Mouse (Mus musculus): ENCODE measurements around the gene Syngr2. TPM values are rescaled to one million over a fixed set of nuclear protein-coding genes. Genes with fewer than 3 reads are reported as not detected.
A peak's percentile ranks its signal among the peaks of the same experiment; 100 is the strongest.
"Not testable (repeated sequence)": the region's sequence is repeated elsewhere in the genome, so short reads cannot be mapped to it uniquely, and the experiment has no call there.

Syngr2 gene
- total RNA-seq, 4 experiments from 2014 or later: 123 to 137 (median 131) TPM

- DNase-seq (ENCODE audit: low spot score): not testable (repeated sequence)
Measured at GRCm38 (mm10) chr11:117833509-117833908, 24.0 kb downstream of the Syngr2 start.

- no peak for DNase-seq (ENCODE audit: low spot score)
Measured at GRCm38 (mm10) chr11:117834086-117834485, 24.6 kb downstream of the Syngr2 start.

- DNase-seq (ENCODE audit: low spot score): no peak
Measured at GRCm38 (mm10) chr11:117836306-117836705, 26.8 kb downstream of the Syngr2 start.

- DNase-seq (ENCODE audit: low spot score): no peak
Measured at GRCm38 (mm10) chr11:117838572-117838971, 29.1 kb downstream of the Syngr2 start.

- DNase-seq (ENCODE audit: low spot score): no peak
Measured at GRCm38 (mm10) chr11:117839021-117839420, 29.6 kb downstream of the Syngr2 start.

- DNase-seq (ENCODE audit: low spot score): no peak
Measured at GRCm38 (mm10) chr11:117840910-117841309, 31.4 kb downstream of the Syngr2 start.

- no peak for DNase-seq (ENCODE audit: low spot score)
Measured at GRCm38 (mm10) chr11:117843434-117843833, 34.0 kb downstream of the Syngr2 start.

GRCm38 (mm10) chr11:117844997-117845396 is 35.5 kb downstream of the Syngr2 start:
- DNase-seq (ENCODE audit: low spot score): no peak

GRCm38 (mm10) chr11:117845651-117846050 is 36.2 kb downstream of the Syngr2 start:
- DNase-seq (ENCODE audit: low spot score): no peak

- DNase-seq (ENCODE audit: low spot score): no peak
Measured at GRCm38 (mm10) chr11:117846640-117847039, 37.2 kb downstream of the Syngr2 start.

GRCm38 (mm10) chr11:117847593-117848215 is 38.2 kb downstream of the Syngr2 start:
- no peak for DNase-seq (ENCODE audit: low spot score)

GRCm38 (mm10) chr11:117848271-117848984 is 39.0 kb downstream of the Syngr2 start:
- DNase-seq (ENCODE audit: low spot score): no peak

GRCm38 (mm10) chr11:117848985-117849671 is 39.7 kb downstream of the Syngr2 start, which contains the start of gene Birc5:
Gene Birc5, plus strand, starts transcription at chr11:117849251.
- peak; percentile 92 for DNase-seq (ENCODE audit: low spot score)

- no peak for DNase-seq (ENCODE audit: low spot score)
Measured at GRCm38 (mm10) chr11:117852875-117853274, 43.4 kb downstream of the Syngr2 start.

- no peak for DNase-seq (ENCODE audit: low spot score)
Measured at GRCm38 (mm10) chr11:117854241-117854640, 44.8 kb downstream of the Syngr2 start.

- no peak for DNase-seq (ENCODE audit: low spot score)
Measured at GRCm38 (mm10) chr11:117855360-117855759, 45.9 kb downstream of the Syngr2 start.

GRCm38 (mm10) chr11:117855975-117856374 is 46.5 kb downstream of the Syngr2 start:
- DNase-seq (ENCODE audit: low spot score): no peak

GRCm38 (mm10) chr11:117857462-117857861 is 48.0 kb downstream of the Syngr2 start:
- DNase-seq (ENCODE audit: low spot score): no peak

- DNase-seq (ENCODE audit: low spot score): no peak
Measured at GRCm38 (mm10) chr11:117858392-117858791, 48.9 kb downstream of the Syngr2 start.

GRCm38 (mm10) chr11:117860601-117861000 is 51.1 kb downstream of the Syngr2 start, which contains the start of gene Tmem235:
Gene Tmem235, plus strand, starts transcription at chr11:117860752.
- DNase-seq (ENCODE audit: low spot score): no peak

- no peak for DNase-seq (ENCODE audit: low spot score)
Measured at GRCm38 (mm10) chr11:117863174-117863856, 53.8 kb downstream of the Syngr2 start.
